Mouse (Mus musculus) thymus, postnatal 0 days (tissue): ENCODE data around the gene Ccar1. TPM values are rescaled to one million over a fixed set of nuclear protein-coding genes. Genes with fewer than 3 reads are reported as not detected.
"Not testable (repeated sequence)": the region's sequence is repeated elsewhere in the genome, so short reads cannot be mapped to it uniquely, and the experiment has no call there.

Experiments used
- DNase-seq: peaks from one replicate; pipeline ENCODE4 v3.0.0-alpha.2; 2015; ENCODE audit warnings: low spot score
- polyA plus RNA-seq: library from polyadenylated mRNA; unstranded; fragments of >200 nt; fragmentation: Nextera tagmentation; extraction: Ambion mirVana; gene quantifications from 2 replicates; pipeline ENCODE4 v1.2.1, GENCODE M21; 2015

The Ccar1 gene
- polyA plus RNA-seq, 1 experiment from 2014 or later: 84.3 TPM

DNA sequence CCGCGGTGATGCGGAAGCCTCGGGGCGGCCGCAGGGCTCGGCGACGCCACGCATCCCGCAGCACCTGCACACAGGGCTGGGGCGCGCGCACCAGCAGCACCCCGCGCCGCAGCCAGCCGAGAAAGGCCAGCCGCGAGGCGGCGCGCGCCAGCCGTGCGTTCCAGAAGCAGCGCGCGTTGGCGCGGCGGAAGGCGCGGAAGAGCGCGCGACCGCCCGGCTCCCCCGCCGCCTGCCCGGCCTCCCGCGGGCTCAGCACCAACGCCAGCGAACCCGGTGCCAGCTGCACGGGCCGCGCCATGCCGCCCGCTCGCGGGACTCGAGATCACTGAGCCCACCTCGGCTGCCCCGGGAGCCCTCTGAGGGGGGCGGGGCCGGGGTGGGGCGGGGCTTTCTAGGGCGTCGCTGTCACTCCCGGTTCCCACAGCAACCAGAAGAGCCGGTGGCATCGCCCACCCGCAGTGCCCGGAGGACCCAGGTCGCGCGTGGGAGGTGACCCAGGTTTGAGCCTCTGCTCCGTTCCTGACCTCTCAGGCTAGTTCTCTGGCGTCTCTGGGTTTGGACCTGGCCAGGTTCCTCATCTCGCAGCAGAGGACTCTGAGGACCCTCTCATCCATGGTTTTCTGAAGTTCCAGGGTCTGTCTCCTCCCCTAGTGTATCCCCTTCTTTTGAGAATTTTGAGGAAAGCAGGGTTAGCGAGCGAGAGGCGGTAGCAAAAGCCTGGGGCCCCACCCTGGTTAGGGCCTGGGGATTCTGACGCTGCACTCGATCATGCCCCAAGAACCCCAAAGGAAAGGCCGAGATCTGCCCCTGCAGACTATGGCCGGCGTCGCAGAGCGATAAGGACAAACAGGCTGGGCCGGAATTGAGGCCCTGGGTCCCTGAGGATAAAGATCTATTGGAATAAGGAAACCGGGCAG, 66.1 kb downstream of the Ccar1 start, which contains the start of gene Stox1:
Gene Stox1 (minus strand): TSS at position 358 of the 917 bp plus-strand sequence.
- peak; percentile 74 for DNase-seq

DNA sequence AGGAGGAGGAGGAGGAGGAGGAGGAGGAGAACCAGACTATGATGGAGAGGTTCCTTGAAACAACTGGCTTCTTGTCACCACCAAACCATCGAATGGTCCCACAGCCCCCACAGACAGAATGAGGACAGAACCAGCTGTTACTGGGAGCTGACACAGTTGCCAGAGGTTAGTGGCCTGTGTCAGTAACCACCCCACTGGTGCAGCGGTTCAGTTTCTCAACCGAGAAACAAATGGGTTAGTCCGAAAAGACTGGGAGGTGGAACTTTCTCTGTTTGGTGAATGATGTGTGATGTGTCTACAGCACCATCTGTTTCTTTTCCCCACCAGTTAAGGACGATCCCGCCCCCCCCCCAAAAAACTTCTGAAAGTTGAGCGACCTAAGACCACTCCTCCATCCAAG, 67.2 kb downstream of the Ccar1 start:
- DNase-seq: no peak

DNA sequence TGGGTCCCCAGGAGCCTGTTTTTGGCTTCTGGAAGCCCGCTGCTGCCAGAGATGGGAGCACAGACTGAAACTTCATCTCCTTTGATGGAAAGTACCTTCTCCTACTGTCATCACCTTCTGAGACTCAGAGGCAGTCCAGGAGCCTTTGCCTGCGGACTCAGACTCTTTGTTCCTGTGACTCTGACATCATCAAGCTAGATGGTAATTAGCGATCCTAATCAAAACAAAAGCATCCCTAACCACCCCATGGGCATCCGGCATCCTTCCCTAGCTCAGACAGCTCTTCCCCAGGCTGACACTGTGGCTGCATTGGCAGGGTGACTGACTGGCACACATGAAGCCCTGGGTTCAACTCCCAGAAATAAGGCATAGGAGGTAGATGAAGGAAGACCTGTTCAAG, 69.4 kb downstream of the Ccar1 start:
- DNase-seq: no peak

DNA sequence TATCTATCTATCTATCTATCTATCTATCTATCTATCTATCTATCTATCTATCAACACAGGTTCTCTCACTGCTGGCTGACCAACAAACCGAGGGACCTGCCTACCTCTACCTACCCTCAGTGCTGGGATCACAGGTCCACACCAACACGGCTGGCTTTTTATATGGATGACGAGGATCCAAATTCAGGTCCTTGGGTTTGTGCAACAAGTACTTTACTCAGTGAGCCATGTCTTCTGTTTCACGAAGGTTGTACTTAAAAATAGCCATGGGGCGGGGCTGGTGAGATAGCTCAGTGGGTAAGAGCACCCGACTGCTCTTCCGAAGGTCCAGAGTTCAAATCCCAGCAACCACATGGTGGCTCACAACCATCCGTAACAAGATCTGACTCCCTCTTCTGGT, 71.5 kb downstream of the Ccar1 start:
- not testable (repeated sequence) for DNase-seq

DNA sequence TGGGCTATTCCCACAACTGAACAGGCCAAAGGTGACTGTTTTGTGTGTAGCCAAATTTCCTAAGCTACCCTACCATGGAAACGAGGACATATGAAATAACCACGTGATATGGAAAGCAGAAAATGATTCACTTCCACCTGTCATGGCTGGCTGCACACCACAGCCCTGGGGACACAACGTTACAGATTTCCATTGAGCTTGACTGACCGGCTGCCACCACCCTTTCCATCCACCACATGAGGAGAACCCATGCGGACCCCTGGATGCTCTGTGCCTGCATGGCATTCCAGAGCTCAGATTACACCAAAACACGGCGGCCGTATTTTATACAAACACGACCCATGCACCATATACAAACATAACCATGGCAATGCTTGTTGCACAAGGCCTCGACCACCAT, 78.6 kb downstream of the Ccar1 start:
- DNase-seq: no peak

DNA sequence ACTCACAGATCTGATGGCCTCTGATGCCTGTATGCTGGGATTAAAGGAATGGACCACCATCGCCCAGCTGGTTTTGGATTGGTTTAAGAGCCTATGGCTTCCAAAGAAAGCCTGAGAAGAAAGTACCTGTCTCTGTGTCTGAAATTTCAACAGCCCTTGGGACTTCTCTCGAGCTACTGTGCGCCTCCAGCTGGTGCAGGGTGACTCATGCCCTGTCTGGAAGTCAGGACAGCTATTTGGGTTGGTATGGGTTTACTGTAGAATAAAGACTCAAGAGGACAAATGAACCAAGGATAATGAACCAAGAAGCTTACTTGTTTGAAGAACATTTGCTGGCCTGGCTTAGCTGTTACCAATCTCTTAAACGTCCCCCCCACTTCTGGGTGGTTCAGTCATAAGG, 88.5 kb downstream of the Ccar1 start:
- DNase-seq: no peak

DNA sequence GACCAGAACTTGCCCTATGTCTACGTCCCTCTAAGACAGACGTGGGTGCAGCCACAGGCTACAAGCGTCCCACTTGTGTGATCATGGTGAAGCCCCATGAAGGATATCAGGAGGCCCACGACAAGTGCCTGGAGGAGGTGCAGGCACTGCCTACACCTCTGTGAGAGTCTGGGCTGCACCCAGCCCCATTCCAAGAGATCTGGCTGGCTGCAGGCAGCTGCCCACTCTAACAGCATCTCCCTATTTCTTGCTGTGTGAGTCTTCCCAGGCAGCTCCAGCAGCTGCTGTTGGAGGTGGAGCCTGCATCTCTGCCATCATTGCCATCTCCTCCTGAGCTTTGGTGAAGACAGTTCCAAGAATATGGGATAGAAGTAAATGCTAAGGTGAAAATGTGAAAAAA, 89.7 kb downstream of the Ccar1 start:
- no peak for DNase-seq

Other genes with a start within 250 kb of the Ccar1 start
- gene Kif1bp, start 213.8 kb downstream of the Ccar1 start, polyA plus RNA-seq: 24.2 and 26.5 TPM in 2 replicates
- gene Ddx21, start 190.0 kb downstream of the Ccar1 start, polyA plus RNA-seq: 29.8 and 29.9 TPM in 2 replicates
- 95.0 and 108 TPM in 2 replicates for gene Ddx50, start 141.1 kb downstream of the Ccar1 start, polyA plus RNA-seq
- 3.6 and 3.7 TPM in 2 replicates for gene Stox1, start 66.2 kb downstream of the Ccar1 start, polyA plus RNA-seq
- gene Tet1, start 116.7 kb upstream of the Ccar1 start, polyA plus RNA-seq: 11.6 and 14.5 TPM in 2 replicates
- 13.7 and 16.5 TPM in 2 replicates for gene Slc25a16, start 128.3 kb upstream of the Ccar1 start, polyA plus RNA-seq
- 21.1 and 21.7 TPM in 2 replicates for gene Dna2, start 154.7 kb upstream of the Ccar1 start, polyA plus RNA-seq
- 17.4 and 23.1 TPM in 2 replicates for gene Rufy2, start 187.9 kb upstream of the Ccar1 start, polyA plus RNA-seq
- 51.0 and 53.6 TPM in 2 replicates for gene Hnrnph3, start 231.9 kb upstream of the Ccar1 start, polyA plus RNA-seq
- gene Pbld2, start 232.0 kb upstream of the Ccar1 start, polyA plus RNA-seq: 1.0 TPM in 2 replicates